Mouse (Mus musculus) erythroblast, adult 5-6 weeks (primary cell): Measurements from ENCODE around the gene Ephb1. TPM values are rescaled to one million over a fixed set of nuclear protein-coding genes. Genes with fewer than 3 reads are reported as not detected.

Source experiments
- ATAC-seq: replicated peaks from 2 replicates; pipeline ENCODE4 v1.8.0; 2016; ENCODE audit warnings: moderate number of reproducible peaks, mild to moderate bottlenecking, moderate TSS enrichment, inconsistent platforms; ENCODE audit not compliant: poor library complexity, low FRiP score, severe bottlenecking
- total RNA-seq, 2 experiments: library from RNA; stranded (forward) in 1 of 2; stranded (reverse) in 1 of 2; fragments of 150-400 nt in 1 of 2; fragments of 200-764, 138-1000 nt in 1 of 2; gene quantifications; 2 replicates each; pipeline versions ENCODE4 v1.2.3 to v1.2.4; 2015 to 2017; ENCODE audit warnings: low replicate concordance in 2 of 2

Gene Ephb1
- total RNA-seq, 2 experiments from 2014 or later = 0.17 TPM; not detected in 1

DNA sequence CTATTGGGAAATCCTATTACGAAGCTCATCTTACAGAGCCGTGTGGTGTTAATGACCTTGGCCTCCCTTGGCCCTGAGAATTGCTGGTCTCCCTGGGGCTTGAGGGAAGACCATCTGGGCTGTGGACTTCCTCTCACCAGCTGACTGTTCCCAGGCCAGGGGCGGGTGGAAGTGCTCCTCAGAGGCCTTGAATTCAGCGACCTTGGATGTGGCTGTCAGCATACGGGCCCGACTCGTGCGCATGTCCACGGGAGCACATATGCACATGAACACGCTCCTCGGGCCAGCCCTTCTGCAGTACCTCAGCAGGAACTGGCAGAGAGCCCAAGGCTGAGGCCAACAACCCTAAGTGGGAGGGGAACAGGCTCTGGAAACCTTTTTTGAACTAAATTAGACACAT is 165.1 kb downstream of the Ephb1 start:
- no peak for ATAC-seq

DNA sequence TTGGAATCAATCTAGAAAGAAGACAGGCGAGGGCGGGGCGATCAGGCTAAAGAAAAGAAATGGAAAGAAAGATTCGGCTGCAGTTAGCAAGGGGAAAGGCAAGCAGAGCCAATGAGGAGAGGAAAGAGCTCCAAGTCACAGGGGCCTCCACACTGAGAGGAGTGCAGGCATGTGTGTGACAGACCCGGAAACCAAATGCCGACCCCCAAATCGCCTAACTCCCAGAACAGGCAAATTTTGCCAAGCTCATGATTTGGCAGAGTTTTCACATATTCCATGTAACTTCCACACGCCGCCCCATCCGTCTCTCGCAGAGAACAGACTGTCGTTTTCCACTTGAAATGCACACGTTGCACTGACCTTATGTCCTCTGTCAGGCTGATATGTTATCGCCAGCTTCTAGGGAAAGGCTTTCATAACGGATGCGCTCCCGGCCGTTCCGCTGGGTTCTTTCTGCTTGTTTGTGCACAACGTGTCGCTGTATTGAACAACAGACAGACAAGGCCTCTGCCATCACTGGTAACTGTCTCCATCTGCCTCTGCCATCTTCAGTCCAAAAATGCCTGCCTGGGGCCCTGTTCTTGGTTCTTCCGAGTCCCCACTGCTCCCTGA is 170.7 kb downstream of the Ephb1 start:
- no peak for ATAC-seq

DNA sequence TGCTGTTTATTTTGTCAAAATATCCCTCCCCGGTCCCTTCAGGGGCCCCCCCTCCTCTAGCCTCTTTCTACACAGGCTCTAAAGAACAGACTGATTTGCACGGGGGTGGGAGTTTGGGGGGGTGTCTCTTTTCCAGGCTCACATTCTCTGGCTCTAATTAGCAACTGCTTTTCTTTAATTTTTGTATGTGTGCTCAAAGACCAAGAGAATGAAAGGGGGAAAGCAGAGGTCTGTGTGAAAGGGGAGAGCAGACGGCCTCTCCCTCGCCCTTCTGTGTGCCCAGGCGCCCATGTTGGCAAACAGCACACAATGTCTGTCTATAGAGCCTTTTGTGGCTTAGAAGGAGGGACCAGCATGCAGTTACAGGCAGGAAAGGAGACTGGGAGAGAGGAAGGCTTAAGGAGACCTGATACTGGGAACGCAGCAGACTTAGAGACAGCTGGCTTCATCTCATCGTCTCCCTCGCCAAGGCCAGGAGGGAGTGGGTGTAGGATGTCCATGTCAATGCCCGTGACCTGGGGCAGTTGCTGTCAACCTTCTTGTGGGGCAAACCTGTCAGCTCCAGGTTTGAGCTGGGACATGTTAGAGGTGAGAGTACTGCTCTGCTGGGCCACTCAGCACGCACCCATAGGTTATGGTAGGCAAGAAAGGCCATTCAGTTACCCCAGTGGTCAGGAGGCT is 172.5 kb downstream of the Ephb1 start:
- ATAC-seq = no peak

DNA sequence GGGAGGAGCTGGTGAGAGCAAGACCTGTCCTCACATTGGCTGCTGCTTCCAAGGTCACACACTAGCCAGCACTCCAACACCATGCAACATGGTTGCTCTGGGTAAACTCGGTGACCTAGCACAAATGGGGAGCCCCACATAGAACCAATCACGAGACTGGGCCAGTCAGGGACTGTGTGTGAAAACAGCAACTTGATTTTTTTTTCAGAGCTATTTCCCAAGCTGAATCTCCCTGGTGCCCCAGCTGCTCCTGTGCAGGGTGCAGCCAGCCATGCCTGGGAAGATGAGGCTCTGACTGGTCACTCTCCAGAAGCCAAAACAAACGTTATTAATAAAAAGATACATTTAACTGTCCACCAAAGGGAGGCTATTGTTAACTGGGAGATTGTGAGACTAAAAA is 173.2 kb downstream of the Ephb1 start:
- ATAC-seq = no peak

DNA sequence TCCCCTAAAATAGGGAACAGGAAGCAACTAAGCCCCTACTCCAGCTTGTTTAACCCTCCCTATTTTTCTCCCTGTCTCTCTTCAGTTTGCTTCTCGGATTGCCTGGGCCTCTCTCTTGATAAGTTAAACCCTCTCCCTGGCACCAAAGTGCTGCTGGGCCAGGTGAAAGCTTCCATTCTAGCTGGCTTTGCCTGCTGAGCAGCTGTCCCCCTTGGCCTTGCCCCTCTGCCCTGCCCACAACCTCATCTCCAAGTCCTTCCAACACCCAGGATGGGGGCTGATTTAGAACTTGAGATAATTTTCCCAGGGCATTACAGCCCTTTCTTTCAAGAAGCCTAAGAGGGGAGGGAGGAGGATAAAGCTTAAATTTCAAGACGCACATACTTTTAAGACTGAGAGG is 174.0 kb downstream of the Ephb1 start:
- no peak for ATAC-seq

DNA sequence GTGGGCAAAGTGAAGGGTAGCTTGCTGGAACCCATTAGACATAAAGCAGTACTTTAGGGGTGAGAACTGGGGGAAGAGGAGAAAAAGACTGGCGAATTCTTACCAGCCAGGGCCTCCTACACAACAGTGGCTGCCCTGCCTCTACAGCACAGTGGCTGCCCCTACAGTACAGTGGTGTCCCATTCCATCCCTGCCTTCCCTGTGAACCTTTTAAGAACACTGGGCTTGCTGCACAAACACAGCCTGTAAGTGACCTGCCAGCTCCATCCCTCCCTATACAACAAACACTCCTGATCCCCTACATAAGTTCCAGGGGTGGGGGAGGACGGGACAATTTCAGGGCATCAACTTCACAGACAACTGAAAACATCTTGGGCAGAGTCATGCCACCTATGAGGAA is 174.4 kb downstream of the Ephb1 start:
- no peak for ATAC-seq

DNA sequence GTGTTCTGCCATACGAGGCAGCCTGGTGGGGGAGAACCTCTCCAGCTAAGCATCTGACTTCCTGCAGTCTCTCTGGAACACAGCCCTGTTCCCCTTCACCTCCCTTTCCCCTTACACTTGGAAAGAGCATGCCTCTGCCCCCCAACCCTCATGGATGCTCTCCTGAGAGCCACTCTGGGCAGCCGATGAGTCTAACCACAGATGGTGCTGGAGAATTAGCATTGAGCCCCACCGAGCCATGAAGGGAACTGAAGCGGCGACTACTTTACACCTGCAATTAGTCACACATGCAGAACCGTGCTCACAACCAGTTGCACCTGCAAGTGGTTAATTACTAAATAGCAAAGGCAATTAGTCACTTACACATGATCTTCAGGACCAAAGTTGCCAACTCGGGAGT is 184.8 kb downstream of the Ephb1 start:
- ATAC-seq = no peak

DNA sequence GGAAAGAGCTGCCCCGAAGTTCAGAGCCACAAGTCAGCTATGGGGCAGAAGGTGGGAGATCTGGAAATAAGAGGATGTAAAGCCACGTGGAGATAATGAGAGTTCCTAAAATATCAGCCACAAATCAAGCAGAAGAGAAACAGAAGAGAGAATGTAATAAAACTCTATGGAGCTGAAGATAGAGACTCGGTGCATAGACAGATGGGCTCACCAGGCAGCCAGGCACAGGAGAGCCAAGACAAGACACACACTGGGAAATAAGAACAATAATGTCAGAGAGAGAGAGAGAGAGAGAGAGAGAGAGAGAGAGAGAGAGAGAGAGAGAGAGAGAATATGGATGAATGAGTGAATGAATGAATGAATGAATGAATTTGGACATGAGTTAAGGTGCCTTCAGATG is 198.6 kb downstream of the Ephb1 start:
- ATAC-seq = no peak

DNA sequence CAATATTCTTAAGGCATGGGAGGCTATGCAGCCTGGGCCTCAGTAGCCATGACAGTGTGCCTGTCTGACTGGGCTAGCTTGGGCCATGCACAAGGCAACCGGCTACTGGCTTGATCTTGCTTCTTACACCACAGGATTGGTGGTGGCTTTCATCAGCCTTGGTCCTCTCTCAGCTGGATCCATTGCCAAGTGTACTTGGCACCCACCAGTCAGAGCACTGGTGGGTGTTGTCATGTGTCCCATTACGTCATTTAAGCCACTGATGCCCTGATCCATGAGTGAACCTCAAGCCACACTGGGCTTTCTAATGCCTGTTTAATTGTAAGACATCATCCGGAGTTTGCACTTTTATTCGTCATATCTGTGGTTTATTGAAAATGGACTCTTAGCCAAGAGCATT is 215.3 kb downstream of the Ephb1 start:
- ATAC-seq = no peak

DNA sequence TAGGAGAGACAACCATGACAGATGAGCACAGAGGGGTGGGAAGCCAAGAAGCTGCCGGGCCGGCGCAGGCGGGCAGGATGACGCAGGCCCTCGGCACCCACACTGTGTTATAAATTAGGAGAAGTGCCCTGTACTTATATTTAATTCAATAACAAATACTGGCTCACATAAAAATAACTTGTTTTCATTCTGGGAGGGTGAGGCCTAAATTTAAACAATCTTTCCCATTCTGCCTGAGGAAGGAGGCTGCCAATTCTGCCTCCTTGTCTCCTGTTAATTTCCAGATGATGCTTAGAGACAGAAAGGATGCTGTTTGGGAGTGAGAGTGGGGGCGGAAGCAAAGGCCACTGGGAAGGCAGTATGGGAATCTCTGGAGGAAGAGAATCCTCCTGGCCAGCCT is 215.8 kb downstream of the Ephb1 start:
- ATAC-seq = no peak

DNA sequence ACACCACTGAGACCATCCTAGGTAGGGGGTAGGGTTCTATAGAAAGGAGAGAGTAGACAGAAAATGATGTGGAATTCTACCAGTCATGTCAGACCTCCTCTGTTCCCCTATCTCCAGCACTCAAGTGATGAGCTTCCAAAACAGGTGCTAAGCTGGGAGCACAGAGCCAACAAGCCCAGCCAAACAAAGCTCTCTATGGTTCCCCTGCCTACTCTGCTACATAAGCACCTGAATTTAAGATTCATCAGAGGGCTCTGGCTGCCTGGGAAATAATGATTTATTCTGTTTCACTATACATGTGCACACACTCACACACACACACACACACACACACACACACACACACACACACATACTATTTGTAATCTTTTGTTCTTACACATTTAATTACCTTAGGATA is 216.3 kb downstream of the Ephb1 start:
- no peak for ATAC-seq

DNA sequence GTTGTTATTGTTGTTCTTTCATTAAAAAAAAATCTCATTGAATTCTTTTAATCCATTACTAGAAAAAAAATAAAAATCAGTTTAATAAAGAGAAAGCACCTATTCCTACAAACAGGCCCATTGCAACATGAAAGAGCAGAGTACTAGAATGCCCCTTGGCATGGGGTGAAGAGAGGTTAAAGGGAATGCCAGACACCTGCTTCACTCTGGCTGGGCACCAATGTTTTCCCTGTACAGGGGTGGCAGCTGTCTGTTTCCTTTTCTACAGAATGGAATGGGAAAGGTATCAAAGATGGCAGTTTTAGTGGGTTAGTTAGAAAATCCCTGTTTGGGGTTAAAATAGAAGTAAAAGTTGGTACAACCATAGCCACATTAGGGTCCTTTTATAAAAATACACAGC is 224.0 kb downstream of the Ephb1 start:
- ATAC-seq = no peak

DNA sequence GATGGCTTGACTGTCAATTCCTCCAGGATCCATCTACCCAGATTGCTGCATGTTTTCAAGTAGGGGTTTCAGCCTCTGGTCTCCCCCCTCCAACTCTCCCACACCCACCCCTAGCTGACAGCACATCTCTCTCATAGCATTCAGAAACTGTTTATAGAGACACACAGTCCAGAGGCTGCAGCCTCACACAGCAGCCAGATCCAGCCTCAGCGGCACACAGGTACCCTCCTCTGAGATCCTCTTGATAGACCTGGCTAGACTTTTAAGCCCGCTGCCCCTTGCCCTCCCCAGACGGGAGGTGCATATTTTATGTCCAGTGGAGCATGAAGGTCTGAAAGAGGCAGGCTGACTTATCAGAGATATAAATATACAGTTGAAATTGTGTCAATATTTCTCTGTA is 228.0 kb downstream of the Ephb1 start:
- ATAC-seq = no peak

DNA sequence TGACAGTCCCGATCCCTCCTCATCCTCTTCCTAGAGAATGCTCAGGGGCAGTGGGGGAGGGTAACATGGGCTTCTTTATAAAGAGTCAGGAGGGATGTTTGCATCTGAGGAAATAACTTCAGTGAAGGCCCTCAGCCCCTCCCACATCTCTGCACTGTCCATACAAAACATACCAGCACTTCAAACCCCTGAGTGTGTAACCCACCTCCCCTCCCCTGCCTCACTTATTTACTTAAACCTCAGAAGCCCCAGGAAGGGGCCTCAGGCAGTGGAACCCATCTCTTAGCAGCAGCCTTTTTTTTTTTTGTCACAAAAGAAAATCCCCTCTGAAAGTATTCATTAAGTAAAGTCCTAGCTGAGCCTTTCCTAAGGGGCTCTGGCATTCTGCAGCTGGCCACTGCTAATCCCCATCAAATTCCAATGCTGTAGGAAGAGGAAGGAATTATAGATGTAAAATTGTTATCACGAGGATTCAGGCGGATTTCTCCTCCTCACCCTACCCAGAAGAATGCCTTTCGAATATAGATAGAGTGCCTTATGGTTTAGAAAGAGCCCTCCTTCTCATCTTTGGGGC is 231.5 kb downstream of the Ephb1 start:
- ATAC-seq = no peak

DNA sequence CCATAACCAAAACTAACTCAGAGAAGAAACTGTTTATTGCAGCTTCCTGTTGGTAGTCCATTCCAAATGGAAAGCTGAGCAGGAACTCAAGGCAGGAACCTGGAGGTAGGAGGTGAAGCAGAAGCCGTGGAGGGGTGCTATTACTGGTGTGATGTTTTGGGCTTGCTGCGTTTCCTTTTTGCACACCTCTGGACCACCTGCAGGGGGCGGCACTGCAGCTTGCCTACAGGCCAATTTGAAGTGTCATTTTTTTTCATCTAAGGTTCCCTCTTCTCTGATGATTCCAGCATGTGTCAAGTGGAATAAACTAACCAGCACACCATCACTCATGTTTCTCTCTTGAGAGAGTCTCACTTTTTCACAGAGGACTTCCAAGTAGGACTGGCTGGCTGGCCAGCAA is 235.1 kb downstream of the Ephb1 start:
- ATAC-seq = no peak

DNA sequence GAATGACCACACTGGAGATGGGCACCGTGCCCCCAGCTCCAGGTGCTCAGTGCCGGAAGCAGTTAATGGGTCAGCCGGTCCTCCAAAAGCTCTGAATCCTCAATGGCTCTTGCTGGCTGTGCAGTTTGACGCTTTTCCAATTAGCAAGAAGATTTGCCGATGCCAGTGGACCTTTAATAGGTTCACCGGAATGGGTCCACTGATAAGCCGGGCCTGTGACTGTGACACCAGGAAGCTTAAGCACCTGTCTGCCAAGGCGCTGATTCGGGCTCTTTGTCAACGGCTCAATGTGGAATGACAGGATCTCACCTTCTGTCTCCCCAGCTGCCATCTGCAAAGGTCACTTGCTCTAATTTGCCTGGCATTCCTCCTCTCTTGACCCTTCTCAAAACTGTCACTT is 239.2 kb downstream of the Ephb1 start:
- ATAC-seq = no peak

DNA sequence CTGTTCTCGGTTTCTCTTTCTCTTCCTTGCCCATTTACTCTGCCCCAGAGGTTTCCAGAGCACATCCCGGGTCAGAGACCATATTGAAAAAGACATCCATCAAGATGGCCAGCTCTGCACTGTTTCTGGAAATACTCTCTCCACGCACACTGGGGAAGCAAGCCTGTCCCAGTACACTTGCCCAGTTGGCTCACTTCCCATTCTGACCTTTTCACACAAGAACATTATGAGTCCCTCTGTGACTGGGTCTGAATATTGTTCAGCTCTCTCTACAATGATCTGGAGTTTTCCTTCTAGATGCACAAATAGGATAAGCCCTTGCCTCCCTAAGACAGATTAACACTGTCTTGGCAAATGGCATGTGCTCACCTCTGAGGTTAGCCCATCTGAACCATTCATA is 243.0 kb downstream of the Ephb1 start:
- no peak for ATAC-seq

DNA sequence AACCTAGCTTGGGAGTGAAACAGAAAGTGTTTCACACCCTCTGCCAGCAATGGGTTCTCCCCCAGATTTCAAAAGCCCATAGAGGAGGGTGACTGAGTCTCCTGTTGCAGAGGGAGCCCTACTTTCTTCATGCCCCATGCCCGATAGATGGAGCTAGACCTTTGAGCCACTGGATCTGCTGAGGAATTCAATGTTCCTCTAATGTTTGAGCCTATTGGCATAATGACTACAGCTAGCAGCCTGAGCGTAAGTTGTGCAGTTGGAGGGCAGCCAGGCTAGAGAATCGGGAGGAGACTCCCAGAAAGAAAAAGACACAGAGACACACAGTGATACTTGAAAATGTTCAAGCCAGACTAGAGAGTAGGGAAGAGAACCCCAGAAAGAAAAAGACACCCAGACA is 246.5 kb downstream of the Ephb1 start:
- no peak for ATAC-seq

DNA sequence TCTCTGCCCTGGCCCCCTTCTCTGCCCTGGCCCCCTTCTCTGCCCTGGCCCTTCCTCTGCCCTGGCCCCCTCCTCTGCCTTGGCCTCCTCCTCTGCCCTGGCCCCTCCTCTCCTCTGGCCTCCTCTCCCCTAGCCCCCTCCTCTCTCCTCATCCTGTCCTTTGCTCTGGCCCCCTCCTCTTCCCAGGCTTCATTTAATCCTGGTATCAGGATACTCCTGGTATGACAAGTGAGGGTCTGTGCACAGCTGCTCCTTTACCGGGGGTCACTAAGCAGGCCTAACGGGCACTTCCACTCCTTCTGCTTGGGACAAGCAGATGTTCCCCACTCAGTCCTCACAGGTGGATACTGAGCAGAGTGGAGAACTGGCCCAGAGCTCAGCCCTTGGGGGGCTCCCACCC is 247.3 kb downstream of the Ephb1 start:
- no peak for ATAC-seq

DNA sequence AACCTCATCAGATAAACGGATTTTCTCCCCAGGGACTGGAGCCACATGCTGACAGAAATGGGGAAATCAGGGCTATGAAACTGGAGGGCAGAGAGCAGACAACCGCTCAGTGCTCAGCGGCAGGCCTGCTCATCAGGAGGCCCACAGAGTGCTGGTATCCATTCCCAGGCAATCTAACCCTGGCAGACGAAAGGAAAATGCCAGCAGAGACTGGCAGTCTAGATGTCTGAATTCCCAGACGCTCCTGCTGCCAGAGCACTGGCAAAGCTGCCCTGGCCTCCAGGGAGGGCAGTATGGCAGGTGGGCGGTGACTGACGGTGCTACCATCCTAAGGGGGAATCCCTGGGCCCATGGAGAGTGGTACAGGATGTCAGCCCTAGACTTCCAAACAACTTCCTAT is 257.7 kb downstream of the Ephb1 start:
- no peak for ATAC-seq

DNA sequence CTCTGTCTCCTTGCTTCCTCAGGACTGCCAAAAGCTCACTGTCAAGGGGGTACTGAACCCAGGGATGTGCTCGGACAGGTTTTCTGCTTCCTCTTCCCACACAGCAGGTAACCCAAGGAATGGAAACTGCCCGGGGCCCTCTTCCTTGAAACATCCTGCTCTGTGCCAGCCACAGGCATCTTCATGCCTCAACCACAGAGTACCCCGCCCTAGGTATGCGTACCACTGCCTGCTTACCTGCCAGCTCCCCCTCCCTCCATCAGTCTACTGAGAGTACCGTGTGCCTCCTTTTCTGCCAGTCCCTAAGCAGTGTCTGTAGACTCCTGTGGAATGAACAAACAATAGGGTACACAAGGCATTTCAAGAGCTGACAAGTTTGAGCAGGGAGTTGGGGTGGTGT is 265.9 kb downstream of the Ephb1 start:
- ATAC-seq = no peak
